Mouse (Mus musculus): ENCODE measurements around the gene Gm10486. TPM values are rescaled to one million over a fixed set of nuclear protein-coding genes. Genes with fewer than 3 reads are reported as not detected.
"Not testable (repeated sequence)": the region's sequence is repeated elsewhere in the genome, so short reads cannot be mapped to it uniquely, and the experiment has no call there.

The Gm10486 gene
- total RNA-seq (2021) = not detected

GRCm38 (mm10) chrX:35067084-35067483 lies at the start of gene Gm10486:
Gene Gm10486, plus strand, starts transcription at chrX:35067384.
- DNase-seq; intact Hi-C loops (cut with DNase I): not testable (repeated sequence)

Measured in heart, postnatal 10 days (tissue).